Mouse (Mus musculus) lung, postnatal 0 days (tissue): ENCODE results near the gene Cplx3.

Source experiments
- CTCF ChIP-seq: IDR thresholded peaks from 2 replicates; pipeline ENCODE4 v1.5.1; 2016; ENCODE audit warnings: antibody characterized with exemption, mild to moderate bottlenecking
- EP300 ChIP-seq: IDR thresholded peaks from 2 replicates; pipeline ENCODE4 v1.6.1; 2016; ENCODE audit warnings: antibody characterized with exemption, mild to moderate bottlenecking, control low read depth

GRCm38 (mm10) chr9:57618854-57619253 is 12.8 kb upstream of the Cplx3 start:
- TF ChIP-seq CTCF (no peak), EP300 (no peak)
